Mouse (Mus musculus): ENCODE measurements around the gene Gm5447.
A peak's percentile ranks its signal among the peaks of the same experiment; 100 is the strongest.

Gm5447 gene

DNA sequence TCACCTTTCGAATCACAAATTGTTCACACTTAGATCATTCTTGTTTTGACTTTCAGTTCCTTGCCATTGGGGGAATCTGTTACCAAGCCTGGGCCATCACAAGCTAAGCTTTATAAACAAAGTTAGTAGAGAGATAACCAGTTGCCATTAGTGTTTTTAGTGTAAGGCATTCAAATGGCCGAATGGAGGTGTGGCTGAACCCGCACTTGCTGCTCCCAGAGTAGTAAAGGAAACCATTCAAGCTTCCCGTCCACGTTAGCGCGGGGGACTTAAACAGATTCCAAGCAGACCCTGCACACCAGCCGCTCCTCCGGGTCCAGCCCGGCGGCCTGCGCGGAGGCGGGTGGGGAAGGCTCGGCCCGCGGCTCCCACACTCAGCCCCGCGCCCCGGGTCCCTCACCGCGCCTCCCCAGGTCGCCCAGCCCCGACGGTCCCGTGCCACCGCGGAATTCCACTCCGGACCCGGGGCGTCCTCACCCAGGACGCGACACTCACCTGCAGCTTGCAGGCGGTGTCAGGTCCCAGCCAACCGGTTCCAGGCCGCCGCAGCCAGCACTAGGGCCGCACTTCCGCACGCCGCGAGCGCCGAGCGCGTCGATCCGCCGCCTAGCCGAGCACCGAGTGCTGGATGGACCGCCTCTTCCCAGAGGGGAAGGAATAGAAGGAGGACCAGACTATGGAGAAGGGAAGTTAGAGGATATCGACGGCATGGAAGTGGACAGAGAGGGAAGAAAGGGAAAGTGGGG, at the start of gene Gm5447, which contains the start of gene Exoc2:
Gene Gm5447, plus strand, starts transcription at position 704 of the 746 bp plus-strand sequence.
Gene Exoc2, minus strand, starts transcription at position 593 of the 746 bp plus-strand sequence.
- peak; percentile 82 to 86 for DNase-seq (ENCODE audit: low spot score in 2 of 2)

DNA sequence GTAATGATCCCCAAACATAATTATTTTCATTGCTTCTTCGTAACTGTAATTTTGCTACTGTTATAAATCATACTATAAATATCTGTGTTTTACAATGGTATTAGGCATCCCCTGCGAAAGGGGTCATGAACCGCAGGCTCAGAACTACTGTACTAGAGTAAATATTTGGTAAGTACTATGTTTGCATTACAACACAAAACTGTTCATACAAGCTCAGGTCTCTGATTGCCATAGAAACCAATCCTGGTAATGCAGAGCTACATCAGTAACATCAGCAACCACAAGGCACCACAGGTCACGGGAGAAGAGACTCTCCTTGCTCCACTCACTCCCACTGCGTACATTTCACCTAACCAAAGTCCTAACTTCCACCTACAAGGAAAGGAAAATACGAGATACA, 49.7 kb upstream of the Gm5447 start:
- DNase-seq (ENCODE audit: low spot score in 2 of 2), result no peak

DNA sequence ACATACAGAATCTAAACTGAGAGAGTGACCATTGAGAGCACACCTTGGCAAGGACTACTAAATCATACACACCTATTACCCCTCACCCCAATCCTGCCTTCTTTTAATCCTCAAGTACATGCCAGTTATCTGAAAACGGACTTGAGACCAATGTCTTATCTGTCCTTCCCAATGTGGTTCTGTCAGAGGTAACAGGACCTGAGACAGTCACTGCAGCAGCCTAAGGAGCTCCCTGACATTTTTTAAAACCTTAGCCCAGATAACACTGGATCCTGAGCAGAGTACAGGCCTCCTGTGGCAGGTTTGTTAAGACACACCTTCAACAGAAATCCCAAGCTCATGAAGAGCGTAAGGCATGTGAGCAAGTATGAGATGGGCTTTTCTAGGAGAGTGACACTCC, 44.9 kb upstream of the Gm5447 start:
- no peak for DNase-seq (ENCODE audit: low spot score in 2 of 2)

DNA sequence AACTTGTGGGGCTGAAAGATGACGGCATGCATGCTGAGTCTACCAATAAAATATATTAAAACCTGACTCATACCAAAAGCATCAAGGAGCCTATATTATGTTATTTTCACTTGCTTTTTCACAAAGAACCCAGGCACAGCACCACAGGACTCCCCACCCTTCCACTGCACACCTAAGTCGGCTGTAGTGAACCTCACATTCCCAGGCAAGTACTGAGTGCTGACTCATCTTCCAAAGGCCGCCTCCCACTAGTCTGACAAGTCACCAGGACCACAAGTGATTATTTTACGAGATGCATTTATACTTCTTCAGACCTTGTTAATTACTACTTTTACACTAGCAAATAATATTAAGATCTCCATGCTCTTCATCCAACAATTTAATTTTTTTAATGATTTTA, 42.4 kb upstream of the Gm5447 start:
- no peak for DNase-seq (ENCODE audit: low spot score in 2 of 2)

DNA sequence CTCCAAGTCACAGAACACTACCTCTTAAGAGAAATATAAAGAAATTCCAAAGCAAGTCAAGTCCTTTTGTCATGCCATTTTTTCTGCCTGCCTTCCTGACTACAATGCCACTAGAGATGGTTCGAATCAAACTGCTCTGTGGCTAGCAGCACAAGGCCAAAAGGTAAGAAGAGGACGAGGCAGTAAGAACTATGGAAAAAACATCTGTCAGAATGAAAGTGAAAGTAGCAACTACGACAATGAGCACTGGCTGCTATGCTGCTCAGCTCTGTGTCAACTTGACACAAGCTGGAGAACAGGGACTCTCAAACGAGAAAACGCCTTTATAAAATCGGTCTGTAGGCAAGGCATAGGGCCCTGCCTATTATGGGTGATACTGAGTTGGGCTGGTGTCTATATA, 41.0 kb upstream of the Gm5447 start:
- no peak for DNase-seq (ENCODE audit: low spot score in 2 of 2)

DNA sequence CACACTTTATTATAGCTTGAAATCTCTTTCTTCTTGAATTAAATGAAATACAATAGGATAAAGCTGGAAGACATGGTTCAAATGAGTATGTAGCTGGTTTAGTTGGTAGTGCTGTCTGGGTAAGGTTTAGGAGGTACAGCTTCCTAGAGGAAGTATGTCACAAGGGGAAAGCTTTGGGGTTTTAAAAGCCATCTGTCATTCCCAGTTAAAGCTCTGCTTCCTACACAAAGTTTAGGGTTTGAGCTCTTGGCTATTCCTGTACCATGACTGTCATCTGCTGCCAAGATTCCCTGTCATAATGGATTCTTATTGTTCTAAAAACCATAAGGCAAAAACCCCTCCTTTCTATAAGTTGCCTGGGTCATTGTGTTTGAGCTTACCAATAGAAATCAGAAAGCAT, 28.2 kb upstream of the Gm5447 start:
- no peak for DNase-seq (ENCODE audit: low spot score in 2 of 2)

DNA sequence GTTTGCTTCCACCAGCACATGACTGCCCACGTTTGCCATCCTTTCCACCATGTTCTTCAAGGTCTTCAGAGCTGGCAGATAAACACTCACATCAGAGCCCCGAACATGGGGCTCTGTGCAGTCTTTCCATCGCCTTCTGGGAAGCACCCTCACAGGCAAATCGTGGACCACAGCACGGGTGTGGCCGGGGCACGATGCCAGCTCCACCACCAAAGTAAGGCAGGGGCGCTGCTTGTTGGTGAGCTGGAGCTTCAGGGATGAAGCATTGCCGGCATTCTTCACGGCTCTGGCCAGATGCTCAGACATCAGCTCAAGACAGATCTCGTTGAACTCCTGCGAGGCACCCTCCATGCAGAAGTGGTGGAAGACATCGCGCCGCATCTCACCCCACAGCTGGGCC, 26.9 kb upstream of the Gm5447 start:
- no peak for DNase-seq (ENCODE audit: low spot score in 2 of 2)

DNA sequence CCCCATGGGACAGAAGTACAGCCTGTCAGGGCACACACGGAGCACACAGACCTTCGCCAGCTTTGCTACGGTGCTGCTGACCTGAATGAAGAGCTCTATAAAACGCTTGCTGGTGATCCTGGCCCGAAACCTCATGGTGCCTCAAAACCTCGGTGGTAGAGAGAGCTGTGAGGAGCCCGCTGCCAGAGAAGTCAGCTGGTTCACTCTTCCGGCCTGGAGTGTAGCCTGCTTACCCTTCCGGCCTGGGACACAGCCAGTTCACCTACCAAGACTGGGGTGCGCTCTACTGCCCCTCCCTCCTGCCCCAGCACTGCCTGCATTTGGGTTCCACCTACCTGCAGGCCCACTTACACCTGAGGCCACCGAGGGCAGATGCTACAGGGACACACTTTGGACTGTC, 26.5 kb upstream of the Gm5447 start, which contains the start of gene Hus1b:
Gene Hus1b, minus strand, starts transcription at position 220 of the 400 bp plus-strand sequence.
- DNase-seq (ENCODE audit: low spot score in 2 of 2), result no peak

DNA sequence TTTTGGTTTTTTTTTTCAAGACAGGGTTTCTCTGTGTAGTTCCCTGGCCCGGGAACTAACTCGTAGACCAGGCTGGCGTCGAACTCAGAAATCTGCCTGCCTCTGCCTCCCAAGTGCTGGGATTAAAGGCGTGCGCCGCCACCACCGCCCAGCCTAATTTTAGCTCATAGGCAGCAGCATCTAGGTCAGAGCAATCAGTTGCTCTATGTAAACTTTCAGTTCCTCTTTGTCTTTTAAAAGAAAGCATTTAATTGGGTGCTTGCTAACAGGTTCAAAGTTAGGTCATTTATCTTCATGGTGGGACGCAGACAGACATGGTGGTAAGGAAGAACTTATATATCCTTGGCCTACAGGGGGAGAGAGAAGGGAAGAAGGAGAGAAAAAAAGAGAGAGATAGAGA, 24.8 kb upstream of the Gm5447 start:
- DNase-seq (ENCODE audit: low spot score in 2 of 2), result no peak

DNA sequence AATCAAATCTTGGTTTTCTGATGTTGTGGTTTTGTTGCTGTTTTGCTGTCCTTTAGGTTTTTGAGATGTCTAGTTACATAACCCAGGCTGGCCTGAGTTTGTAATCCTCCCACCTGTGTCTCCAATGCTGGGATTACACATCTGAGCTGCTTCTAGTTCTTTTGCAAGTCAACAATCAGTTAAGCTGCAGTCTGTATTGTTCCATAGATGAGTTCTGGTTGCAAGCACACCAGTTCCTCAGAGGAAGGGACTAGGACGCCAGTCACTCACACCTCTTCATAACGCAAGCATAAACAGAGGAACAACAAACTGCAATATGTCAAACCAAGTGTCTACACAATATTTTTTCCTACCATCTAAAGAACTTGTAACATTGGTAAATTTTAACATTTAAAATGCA, 22.0 kb upstream of the Gm5447 start:
- DNase-seq (ENCODE audit: low spot score in 2 of 2), result no peak

DNA sequence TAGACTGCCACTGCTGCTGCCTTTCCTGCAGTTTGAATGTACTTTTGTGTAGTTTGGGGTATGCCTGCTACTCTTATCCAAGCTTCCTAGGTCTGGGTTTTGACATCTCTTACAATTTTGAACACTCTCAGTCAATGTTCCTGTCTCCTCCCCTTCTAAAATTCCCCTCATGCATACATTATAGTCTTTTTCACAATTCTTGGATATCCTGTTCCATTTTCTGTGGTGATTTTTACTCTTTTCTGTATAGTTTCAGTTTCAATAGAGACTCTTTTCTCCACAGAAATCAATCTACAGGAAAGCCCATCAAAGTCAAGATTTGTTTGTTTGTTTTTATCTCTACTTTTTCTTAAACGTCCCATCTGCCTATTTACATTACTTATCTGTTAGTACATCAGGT, 20.4 kb upstream of the Gm5447 start:
- DNase-seq (ENCODE audit: low spot score in 2 of 2), result no peak

DNA sequence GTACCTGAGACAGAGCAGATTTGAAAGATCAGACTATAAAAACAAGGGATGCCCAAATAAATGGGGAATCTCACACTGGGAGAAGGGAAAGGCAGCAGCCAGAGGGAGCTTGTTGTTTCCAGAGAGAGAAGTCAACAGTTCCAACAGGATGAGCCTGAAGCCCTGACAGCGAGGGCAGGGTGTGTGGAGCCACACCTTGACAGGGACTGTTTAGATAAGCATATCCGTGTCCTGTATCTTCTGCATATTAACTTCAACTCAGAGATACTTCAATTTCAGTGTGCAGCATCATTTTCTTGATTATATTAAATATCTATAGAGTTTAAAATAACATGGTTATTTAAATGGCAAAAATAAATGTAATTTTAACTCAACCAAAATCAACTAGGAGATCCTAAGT, 13.3 kb upstream of the Gm5447 start:
- DNase-seq (ENCODE audit: low spot score in 2 of 2), result no peak

DNA sequence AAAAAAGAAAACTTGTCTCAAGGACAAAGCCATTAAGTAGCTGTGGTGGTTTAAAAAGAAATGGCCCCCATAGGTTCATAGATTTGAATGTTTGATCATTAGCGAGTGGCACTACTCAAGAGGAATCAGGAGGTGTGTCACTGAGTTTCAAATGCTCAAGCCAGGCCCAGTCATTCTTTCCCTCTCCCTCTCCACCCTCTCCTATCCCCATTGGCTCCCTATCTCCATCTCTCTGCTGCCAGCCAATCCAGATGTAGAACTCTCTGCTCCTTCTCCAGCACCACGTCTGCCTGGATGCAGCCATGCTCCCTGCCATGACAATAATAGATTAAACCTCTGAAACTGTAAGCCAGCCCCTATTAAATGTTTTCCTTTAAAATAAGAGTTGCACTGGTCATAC, 12.1 kb upstream of the Gm5447 start:
- DNase-seq (ENCODE audit: low spot score in 2 of 2), result no peak

DNA sequence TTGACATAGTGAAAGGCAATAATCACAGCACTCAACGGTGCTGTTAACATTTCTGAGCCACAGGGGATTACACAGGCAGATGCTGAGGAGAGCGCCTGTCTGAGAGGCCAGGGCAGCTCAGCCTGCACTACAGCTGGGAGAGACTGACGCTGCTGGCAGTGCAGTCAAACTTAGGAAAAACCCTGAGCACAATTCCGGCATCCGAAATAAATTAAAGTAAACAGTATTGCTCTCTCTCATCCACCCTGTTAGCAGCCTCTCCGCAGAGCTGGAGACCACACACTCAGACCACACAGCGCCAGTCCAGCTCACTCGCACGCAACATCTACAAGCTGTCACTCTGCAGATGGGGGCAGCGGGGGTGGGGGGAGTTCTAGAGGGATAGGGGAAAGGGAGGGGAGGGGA, 7.5 kb upstream of the Gm5447 start:
- DNase-seq (ENCODE audit: low spot score in 2 of 2), result no peak

DNA sequence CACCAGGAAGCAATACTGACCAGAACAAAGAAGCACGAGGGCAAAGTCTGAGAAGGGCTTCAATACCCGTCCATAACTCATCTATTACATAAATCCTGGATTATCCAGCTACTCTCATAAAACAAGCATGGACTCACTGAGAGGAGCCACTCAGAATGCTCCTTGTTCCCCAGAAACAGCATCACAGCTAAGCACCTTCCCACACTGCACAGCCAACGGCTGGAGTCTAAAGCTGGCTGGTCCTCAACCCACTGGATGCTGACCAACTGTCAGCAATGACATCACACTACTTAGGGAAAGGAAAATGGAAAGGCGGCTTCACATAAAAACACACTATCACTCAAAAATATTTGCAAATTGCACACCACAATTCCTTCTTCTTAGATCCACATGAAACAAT, 5.7 kb upstream of the Gm5447 start:
- no peak for DNase-seq (ENCODE audit: low spot score in 2 of 2)

DNA sequence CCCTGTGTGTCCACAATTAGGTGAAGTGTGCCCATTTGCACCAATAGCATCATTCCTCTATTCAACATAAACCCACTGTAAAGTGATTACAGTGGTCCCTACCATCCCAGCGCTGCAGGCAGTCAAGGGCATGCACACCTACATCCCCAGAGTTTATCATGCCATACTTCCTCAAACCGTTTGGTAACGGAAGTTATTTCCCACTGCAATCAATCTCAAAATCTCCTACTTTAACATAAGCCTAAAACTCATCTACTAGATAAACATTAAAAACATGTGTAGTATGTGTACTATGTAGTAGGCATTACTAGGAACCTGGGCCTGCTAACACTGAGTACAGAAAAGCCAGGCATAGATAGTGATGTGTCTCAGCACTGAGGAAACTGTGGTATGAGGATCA, 3.0 kb upstream of the Gm5447 start:
- DNase-seq (ENCODE audit: low spot score in 2 of 2), result no peak

DNA sequence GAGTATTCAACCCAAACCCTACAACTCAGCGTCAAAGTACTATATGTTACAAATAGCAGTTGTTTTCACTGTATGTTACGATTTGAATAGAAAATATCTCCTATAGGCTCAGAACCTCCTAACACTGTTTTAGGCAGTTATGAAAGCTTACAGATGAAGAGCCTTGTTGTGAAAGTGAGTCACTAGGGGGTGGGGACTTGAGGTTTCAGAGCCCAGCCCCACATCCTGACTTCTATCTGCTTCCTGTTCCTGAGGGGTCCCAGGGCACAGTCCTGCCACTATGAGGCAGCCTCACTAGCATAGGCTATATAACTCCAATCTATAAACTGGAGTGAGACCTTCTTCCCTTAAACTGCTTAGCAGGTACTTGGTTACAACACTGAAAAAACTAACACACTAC, 1.9 kb upstream of the Gm5447 start:
- no peak for DNase-seq (ENCODE audit: low spot score in 2 of 2)

DNA sequence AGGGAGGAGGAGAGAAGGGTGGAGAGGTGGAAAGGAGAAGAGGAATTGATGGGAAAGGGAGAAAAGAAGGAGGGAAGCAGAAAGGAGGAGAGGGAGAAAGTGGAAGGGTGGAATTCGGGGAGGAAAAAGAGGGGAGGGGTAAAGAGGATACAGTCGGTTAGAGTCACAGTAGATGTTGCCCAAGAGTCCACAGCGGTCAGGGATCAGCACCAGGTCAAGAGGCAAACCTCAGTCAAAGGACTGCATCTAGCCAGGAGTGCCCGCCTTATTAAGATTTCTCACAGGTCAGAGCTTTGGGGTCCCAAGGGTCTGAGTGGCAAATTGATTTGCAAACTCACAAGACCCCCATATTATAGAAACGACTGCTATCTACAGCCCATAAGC, 235 bp downstream of the Gm5447 start:
- no peak for DNase-seq (ENCODE audit: low spot score in 2 of 2)

DNA sequence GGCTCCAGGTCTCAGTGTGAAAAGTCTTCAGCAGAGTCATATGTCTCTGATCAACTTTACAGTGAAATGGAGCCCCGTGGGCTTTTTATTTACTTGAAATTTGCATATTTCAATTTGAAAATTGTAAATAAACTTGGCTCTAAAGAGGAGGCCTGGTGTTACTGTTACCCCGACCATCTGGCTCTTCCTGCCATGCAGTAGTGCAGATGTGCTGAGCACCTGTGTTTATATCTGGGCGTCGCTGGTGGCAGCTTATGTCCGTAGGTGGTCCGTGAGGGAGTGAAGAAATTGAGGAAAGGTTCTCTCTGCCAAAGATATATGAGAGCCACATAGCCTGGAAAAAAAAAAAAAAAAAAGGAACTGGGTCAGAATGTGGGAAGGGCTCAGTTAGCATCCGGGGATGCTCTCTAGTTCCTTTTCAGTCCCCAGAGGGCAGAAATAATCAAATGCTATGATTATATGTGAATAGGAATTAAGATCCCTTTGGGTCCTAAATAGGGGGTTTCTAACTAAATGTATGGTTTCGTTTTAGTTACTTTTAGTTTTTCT, 2.6 kb downstream of the Gm5447 start:
- no peak for DNase-seq (ENCODE audit: low spot score in 2 of 2)

DNA sequence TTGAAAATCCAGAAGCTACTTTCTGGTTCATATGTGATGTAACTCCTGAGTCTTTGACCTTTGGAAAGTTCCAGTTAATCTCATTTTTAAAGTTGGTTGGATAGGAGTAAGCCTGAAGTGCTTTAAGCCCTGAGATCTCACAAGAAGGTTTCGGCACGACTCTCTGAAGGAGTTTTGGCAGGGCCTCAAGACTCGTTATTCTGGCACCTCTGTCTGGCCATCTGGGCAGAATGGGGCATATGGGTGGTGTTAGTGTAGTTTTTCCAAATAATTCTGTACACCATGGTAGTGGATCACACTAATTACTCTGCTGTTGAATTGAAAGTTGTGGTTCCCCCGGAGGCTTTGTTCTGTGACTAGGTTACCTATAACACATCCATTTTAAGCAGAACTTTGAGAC, 4.2 kb downstream of the Gm5447 start:
- DNase-seq (ENCODE audit: low spot score in 2 of 2), result peak in 1 of 2 experiments; percentile 60

DNA sequence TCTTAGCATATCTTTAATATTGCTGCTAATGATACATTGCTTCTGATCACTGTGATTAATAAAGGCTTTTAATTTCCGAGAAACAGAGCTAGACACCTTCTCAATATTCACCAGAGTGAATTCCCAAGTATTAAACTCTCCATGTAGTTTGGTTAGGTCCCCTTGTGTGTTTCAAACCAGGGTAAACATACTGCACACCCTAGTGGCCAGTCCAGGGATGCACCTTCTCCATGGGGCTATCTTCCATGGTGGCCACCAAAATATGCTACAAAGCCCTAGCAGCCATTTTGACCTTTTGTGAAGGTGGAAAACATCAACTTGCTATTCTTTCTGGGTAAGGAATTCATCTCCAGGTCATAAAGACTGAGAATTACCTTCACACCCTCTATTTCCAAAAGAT, 7.7 kb downstream of the Gm5447 start:
- no peak for DNase-seq (ENCODE audit: low spot score in 2 of 2)

DNA sequence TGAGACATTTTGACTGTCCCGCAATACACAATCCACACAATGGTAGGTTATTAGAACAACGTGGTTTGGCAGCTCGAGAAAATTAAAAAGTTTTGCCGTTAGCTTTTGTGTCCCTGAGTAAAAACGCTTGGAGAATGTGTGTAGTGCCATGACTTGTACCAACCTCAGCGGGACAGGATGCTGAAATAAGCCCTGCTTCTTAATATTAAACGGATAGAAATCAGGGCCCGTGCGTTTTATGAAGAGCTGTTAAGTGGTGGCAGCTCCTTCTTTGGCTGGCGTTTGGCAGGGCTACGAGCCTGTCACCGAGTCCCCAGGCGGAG, 11.2 kb downstream of the Gm5447 start:
- DNase-seq (ENCODE audit: low spot score in 2 of 2), result no peak

DNA sequence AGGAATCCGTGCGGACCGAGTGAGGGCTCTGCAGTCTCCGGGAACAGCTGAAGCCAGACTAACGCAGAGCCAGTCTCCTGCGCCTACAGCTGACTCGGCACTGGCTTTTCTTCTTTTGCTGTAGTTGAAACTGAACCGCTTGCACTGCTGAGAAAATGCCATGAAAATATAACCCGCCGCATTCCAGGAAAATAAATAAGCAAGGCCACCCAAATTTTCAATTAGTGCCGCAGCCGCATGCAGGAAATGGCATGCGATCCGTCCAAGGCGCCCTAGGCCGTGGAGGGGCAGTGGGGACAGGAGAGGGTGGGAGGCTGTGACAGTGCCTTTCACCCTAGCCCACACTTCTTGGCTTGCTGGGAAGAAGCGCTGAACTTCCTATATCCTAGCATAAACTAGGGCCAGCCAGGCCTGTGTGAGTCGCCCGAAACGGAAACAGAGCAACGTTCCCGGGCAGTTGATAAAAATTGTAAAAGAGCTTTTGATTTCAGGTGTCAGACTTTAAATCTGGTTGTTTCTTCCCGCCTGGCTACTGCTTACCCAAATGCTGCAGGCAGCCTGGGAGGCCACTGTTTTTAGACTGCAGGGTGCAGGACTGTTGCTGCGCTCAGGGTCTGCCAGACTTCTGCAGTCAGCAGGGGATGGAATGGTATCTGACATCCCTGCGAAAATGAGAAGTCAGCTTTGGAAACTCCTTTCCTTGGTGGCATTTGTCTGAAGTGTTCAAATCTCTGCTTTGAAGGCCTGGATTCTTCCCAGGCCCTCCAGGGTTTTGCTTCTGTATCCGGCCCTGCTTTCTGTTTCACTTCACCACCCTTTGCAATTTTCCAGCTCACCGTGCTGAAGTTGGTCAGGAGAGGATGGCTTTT, 11.8 kb downstream of the Gm5447 start:
- peak in 1 of 2 experiments; percentile 47 for DNase-seq (ENCODE audit: low spot score in 2 of 2)
